Mouse (Mus musculus) hindbrain, embryonic 10.5 days (tissue): ENCODE data around the gene Nck2. TPM values are rescaled to one million over a fixed set of nuclear protein-coding genes. Genes with fewer than 3 reads are reported as not detected.

ENCODE experiments used
- DNase-seq: peaks from one replicate; pipeline ENCODE4 v3.0.0-alpha.2; 2017; ENCODE audit warnings: low spot score
- H3K27ac ChIP-seq: fragments of 300-500 bp; sonication (generic); 2 replicates; pipeline ENCODE4 v1.5.1; 2016; ENCODE audit warnings: mild to moderate bottlenecking, moderate library complexity
- H3K27me3 ChIP-seq: fragments of 300-500 bp; sonication (generic); 2 replicates; pipeline ENCODE4 v1.6.1; 2016; ENCODE audit warnings: mild to moderate bottlenecking; ENCODE audit not compliant: poor library complexity, insufficient read depth, severe bottlenecking
- H3K36me3 ChIP-seq: fragments of 300-500 bp; sonication (generic); 2 replicates; pipeline ENCODE4 v1.6.1; 2016; ENCODE audit warnings: mild to moderate bottlenecking, moderate library complexity
- H3K4me1 ChIP-seq: fragments of 300-500 bp; sonication (generic); replicated peaks from 2 replicates; pipeline ENCODE4 v1.6.1; 2016; ENCODE audit warnings: mild to moderate bottlenecking
- H3K4me3 ChIP-seq: fragments of 300-500 bp; sonication (generic); 2 replicates; pipeline ENCODE4 v1.5.1; 2016; ENCODE audit warnings: mild to moderate bottlenecking, moderate library complexity
- H3K9me3 ChIP-seq: fragments of 300-500 bp; sonication (generic); 2 replicates; pipeline ENCODE4 v1.6.1; 2016; ENCODE audit warnings: mild to moderate bottlenecking, moderate library complexity
- WGBS: fragments of 180-500 bp; shearing (Covaris S2); methylation state at CpG from one replicate; pipeline ENCODE4 v1.1.7; 2016; 5-methylcytosine and 5-hydroxymethylcytosine counted together
- polyA plus RNA-seq: library from polyadenylated mRNA; unstranded; fragments of >200 nt; fragmentation: Nextera tagmentation; extraction: Ambion mirVana; gene quantifications from 2 replicates; pipeline ENCODE4 v1.2.1, GENCODE M21; 2016

Gene Nck2
- polyA plus RNA-seq, 1 experiment from 2014 or later = 39.5 TPM

- WGBS = 90% methylated on average over 13 of the region's 13 CpGs
Observed at GRCm38 (mm10) chr1:43562002-43562666, 117.8 kb downstream of the Nck2 start.

GRCm38 (mm10) chr1:43565260-43565659 lies 120.9 kb downstream of the Nck2 start:
- H3K9me3 ChIP-seq = no peaks in the 10 kb centered on the region
- WGBS = 94% methylated on average over 4 of the region's 4 CpGs
- peaks cover 55% of the 10 kb centered on the region for H3K36me3 ChIP-seq
- no peak for DNase-seq
- H3K4me3 ChIP-seq = no peak overlapping the region
- no peaks in the 10 kb centered on the region for H3K27me3 ChIP-seq
- H3K27ac ChIP-seq = no peak overlapping the region
- peaks cover 6% of the 10 kb centered on the region; the same call in 1 of the 2 replicates for H3K4me1 ChIP-seq

More at GRCm38 (mm10) chr1:43562002-43562666, 117.8 kb downstream of the Nck2 start:
- no peaks in the 10 kb centered on the region for H3K27me3 ChIP-seq
- no peaks in the 10 kb centered on the region for H3K4me1 ChIP-seq
- no peak overlapping the region for H3K4me3 ChIP-seq
- no peak for DNase-seq
- H3K9me3 ChIP-seq = no peaks in the 10 kb centered on the region
- no peak overlapping the region for H3K27ac ChIP-seq
- peaks cover 49% of the 10 kb centered on the region for H3K36me3 ChIP-seq

GRCm38 (mm10) chr1:43566677-43567377 lies 122.4 kb downstream of the Nck2 start:
- DNase-seq = no peak
- no peak overlapping the region for H3K4me3 ChIP-seq
- no peaks in the 10 kb centered on the region for H3K27me3 ChIP-seq
- peaks cover 6% of the 10 kb centered on the region; the same call in 1 of the 2 replicates for H3K4me1 ChIP-seq
- H3K36me3 ChIP-seq = peaks cover 61% of the 10 kb centered on the region
- no peak overlapping the region for H3K27ac ChIP-seq
- WGBS = 87% methylated on average over 8 of the region's 8 CpGs
- no peaks in the 10 kb centered on the region for H3K9me3 ChIP-seq

- DNase-seq = no peak
- WGBS = 76% methylated on average over 10 of the region's 10 CpGs
- Histone ChIP-seq H3K9me3 (no peaks in the 10 kb centered on the region), H3K27me3 (no peaks in the 10 kb centered on the region), H3K27ac (peak overlapping the region; percentile 45), H3K36me3 (peaks cover 60% of the 10 kb centered on the region), H3K4me3 (no peak overlapping the region), H3K4me1 (peaks cover 6% of the 10 kb centered on the region; the same call in 1 of the 2 replicates)
Observed at GRCm38 (mm10) chr1:43568824-43569223, 124.4 kb downstream of the Nck2 start.

GRCm38 (mm10) chr1:43571105-43571504 lies 126.7 kb downstream of the Nck2 start:
- 94% methylated on average over 4 of the region's 4 CpGs for WGBS
- Histone ChIP-seq H3K4me1 (peaks cover 6% of the 10 kb centered on the region; the same call in 1 of the 2 replicates), H3K9me3 (no peaks in the 10 kb centered on the region), H3K27ac (no peak overlapping the region), H3K27me3 (no peaks in the 10 kb centered on the region), H3K36me3 (peaks cover 45% of the 10 kb centered on the region), H3K4me3 (no peak overlapping the region)
- DNase-seq = no peak

- no peak for DNase-seq
- no peak overlapping the region for H3K27ac ChIP-seq
- H3K4me3 ChIP-seq = no peak overlapping the region
- no peaks in the 10 kb centered on the region for H3K27me3 ChIP-seq
- H3K36me3 ChIP-seq = peaks cover 20% of the 10 kb centered on the region
- WGBS = 97% methylated on average over 3 of the region's 3 CpGs
- H3K9me3 ChIP-seq = no peaks in the 10 kb centered on the region
- H3K4me1 ChIP-seq = no peaks in the 10 kb centered on the region
Observed at GRCm38 (mm10) chr1:43574793-43575304, 130.5 kb downstream of the Nck2 start.

GRCm38 (mm10) chr1:43577371-43577770 lies 133.0 kb downstream of the Nck2 start:
- peaks cover 3% of the 10 kb centered on the region; the same call in 1 of the 2 replicates for H3K36me3 ChIP-seq
- DNase-seq = no peak
- no peaks in the 10 kb centered on the region for H3K9me3 ChIP-seq
- H3K27ac ChIP-seq = no peak overlapping the region
- no peak overlapping the region for H3K4me3 ChIP-seq
- H3K27me3 ChIP-seq = no peaks in the 10 kb centered on the region
- WGBS = 89% methylated on average over 3 of the region's 3 CpGs
- H3K4me1 ChIP-seq = no peaks in the 10 kb centered on the region

GRCm38 (mm10) chr1:43583564-43583963 lies 139.2 kb downstream of the Nck2 start:
- WGBS = 39% methylated on average over 1 of the region's 1 CpGs
- no peaks in the 10 kb centered on the region for H3K9me3 ChIP-seq
- H3K4me1 ChIP-seq = no peaks in the 10 kb centered on the region
- no peak overlapping the region for H3K27ac ChIP-seq
- no peaks in the 10 kb centered on the region for H3K27me3 ChIP-seq
- DNase-seq = no peak
- no peak overlapping the region for H3K4me3 ChIP-seq
- no peaks in the 10 kb centered on the region for H3K36me3 ChIP-seq

GRCm38 (mm10) chr1:43589001-43589400 lies 144.6 kb downstream of the Nck2 start:
- DNase-seq = no peak
- no peaks in the 10 kb centered on the region for H3K27me3 ChIP-seq
- no peaks in the 10 kb centered on the region for H3K9me3 ChIP-seq
- H3K4me3 ChIP-seq = no peak overlapping the region
- WGBS = 91% methylated on average over 1 of the region's 1 CpGs
- H3K36me3 ChIP-seq = no peaks in the 10 kb centered on the region
- H3K27ac ChIP-seq = no peak overlapping the region
- H3K4me1 ChIP-seq = 0 out of 2 replicates have a peak, but pooled peaks cover 3% of the 10 kb centered on the region

- DNase-seq = no peak
- H3K27ac ChIP-seq = no peak overlapping the region
- no peaks in the 10 kb centered on the region for H3K9me3 ChIP-seq
- 0 out of 2 replicates have a peak, but pooled peaks cover 3% of the 10 kb centered on the region for H3K4me1 ChIP-seq
- no peaks in the 10 kb centered on the region for H3K36me3 ChIP-seq
- H3K4me3 ChIP-seq = no peak overlapping the region
- 58% methylated on average over 2 of the region's 2 CpGs for WGBS
- no peaks in the 10 kb centered on the region for H3K27me3 ChIP-seq
Observed at GRCm38 (mm10) chr1:43589910-43590309, 145.5 kb downstream of the Nck2 start.

GRCm38 (mm10) chr1:43590727-43591126 lies 146.3 kb downstream of the Nck2 start:
- 59% methylated on average over 1 of the region's 1 CpGs for WGBS
- no peaks in the 10 kb centered on the region for H3K27me3 ChIP-seq
- H3K27ac ChIP-seq = no peak overlapping the region
- H3K4me3 ChIP-seq = no peak overlapping the region
- DNase-seq = no peak
- H3K4me1 ChIP-seq = 0 out of 2 replicates have a peak, but pooled peaks cover 3% of the 10 kb centered on the region
- no peaks in the 10 kb centered on the region for H3K36me3 ChIP-seq
- no peaks in the 10 kb centered on the region for H3K9me3 ChIP-seq

- Histone ChIP-seq H3K9me3 (no peaks in the 10 kb centered on the region), H3K36me3 (no peaks in the 10 kb centered on the region), H3K4me3 (no peak overlapping the region), H3K27me3 (no peaks in the 10 kb centered on the region), H3K4me1 (0 out of 2 replicates have a peak, but pooled peaks cover 3% of the 10 kb centered on the region), H3K27ac (no peak overlapping the region)
- no peak for DNase-seq
- WGBS = 86% methylated on average over 3 of the region's 3 CpGs
Observed at GRCm38 (mm10) chr1:43593069-43593468, 148.7 kb downstream of the Nck2 start.

- H3K27ac ChIP-seq = no peak overlapping the region
- DNase-seq = no peak
- WGBS = 82% methylated on average over 4 of the region's 4 CpGs
Observed at GRCm38 (mm10) chr1:43594738-43595137, 150.4 kb downstream of the Nck2 start.

More at GRCm38 (mm10) chr1:43594738-43595137, 150.4 kb downstream of the Nck2 start:
- 0 out of 2 replicates have a peak, but pooled peaks cover 3% of the 10 kb centered on the region for H3K4me1 ChIP-seq
- no peaks in the 10 kb centered on the region for H3K36me3 ChIP-seq
- H3K4me3 ChIP-seq = no peak overlapping the region
- H3K27me3 ChIP-seq = no peaks in the 10 kb centered on the region
- no peaks in the 10 kb centered on the region for H3K9me3 ChIP-seq
